In genomic region chr2:112259241-112259962, GRCm38 (mm10) we compare ENCODE assay signal across 16 mouse cellular contexts. TPM values are rescaled to one million over a fixed set of nuclear protein-coding genes. Genes with fewer than 3 reads are reported as not detected.
DNase-seq lines count a peak whose midpoint lies in the region; ATAC-seq and TF ChIP-seq lines count a peak whose summit lies in the region.
"Had no signal": no experiment of that assay in that cellular context is flagged by ENCODE, and none has a peak within 500 bp of the region (broad histone marks: within the 10 kb centered on the region; RNA-seq: fewer than 3 reads in every experiment).

Gene Nutm1 (minus strand): TSS chr2:112259291.

- no peak within 1 kb of the TSS for H3K9ac ChIP-seq in heart, adult 2 months (ENCODE audit: low read depth, low read length)
- no peak within 1 kb of the TSS for H3K9ac ChIP-seq in heart, embryonic 12.5 days
- no peak within 1 kb of the TSS for H3K9ac ChIP-seq in forebrain, embryonic 13.5 days
- H3K9ac ChIP-seq: forebrain, embryonic 12.5 days; liver, embryonic 13.5 days; stomach, embryonic 15.5 days had no signal

- no peak for TF ChIP-seq POLR2A in heart, adult 2 months (IDR thresholded peaks at IDR 0.05; ENCODE audit: insufficient read depth, low read depth, low read length)
- no peak for TF ChIP-seq POLR2A in cortical plate, adult 2 months (IDR thresholded peaks at IDR 0.05; ENCODE audit: extremely low read depth, insufficient read depth, low read length)
- no peak for TF ChIP-seq POLR2A in small intestine, adult 2 months (IDR thresholded peaks at IDR 0.05; ENCODE audit: low read depth, low read length)

- no peak within 1 kb of the TSS for H3K27ac ChIP-seq in heart, adult 2 months
- no peak within 1 kb of the TSS for H3K27ac ChIP-seq in heart, embryonic 12.5 days (ENCODE audit: poor library complexity, severe bottlenecking)
- H3K27ac ChIP-seq in cortical plate, adult 2 months (ENCODE audit: insufficient read depth, low read length) = no peak within 1 kb of the TSS
- H3K27ac ChIP-seq in small intestine, adult 2 months (ENCODE audit: insufficient read depth, low read depth, low read length) = no peak within 1 kb of the TSS
- H3K27ac ChIP-seq in forebrain, embryonic 13.5 days = no peak within 1 kb of the TSS
- H3K27ac ChIP-seq: forebrain, embryonic 12.5 days; liver, embryonic 13.5 days; stomach, embryonic 15.5 days had no signal

- ATAC-seq in heart, embryonic 12.5 days (ENCODE audit: insufficient number of reproducible peaks, low FRiP score) = no peak
- ATAC-seq in forebrain, embryonic 13.5 days = no peak

- H3K4me3 ChIP-seq in heart, adult 2 months = no peak within 1 kb of the TSS
- no peak within 1 kb of the TSS for H3K4me3 ChIP-seq in heart, embryonic 12.5 days
- H3K4me3 ChIP-seq in cortical plate, adult 2 months (ENCODE audit: insufficient read depth, low read length) = no peak within 1 kb of the TSS
- no peak within 1 kb of the TSS for H3K4me3 ChIP-seq in small intestine, adult 2 months (ENCODE audit: low read depth, low read length)
- H3K4me3 ChIP-seq in forebrain, embryonic 13.5 days = no peak within 1 kb of the TSS
- H3K4me3 ChIP-seq: forebrain, embryonic 12.5 days; liver, embryonic 13.5 days; stomach, embryonic 15.5 days had no signal

- H3K27me3 ChIP-seq in heart, adult 2 months (ENCODE audit: control insufficient read depth, insufficient read depth, low read length) = no peaks in the 10 kb centered on the region
- H3K27me3 ChIP-seq in heart, embryonic 12.5 days (replicated peaks) = no peaks in the 10 kb centered on the region
- H3K27me3 ChIP-seq in small intestine, adult 2 months (ENCODE audit: control insufficient read depth, insufficient read depth, low read length) = no peaks in the 10 kb centered on the region
- H3K27me3 ChIP-seq in forebrain, embryonic 13.5 days = no peaks in the 10 kb centered on the region
- H3K27me3 ChIP-seq: forebrain, embryonic 12.5 days; liver, embryonic 13.5 days; stomach, embryonic 15.5 days had no signal

- no peaks in the 10 kb centered on the region for H3K36me3 ChIP-seq in heart, adult 2 months (ENCODE audit: control insufficient read depth, insufficient read depth, low read length)
- no peaks in the 10 kb centered on the region for H3K36me3 ChIP-seq in heart, embryonic 12.5 days
- no peaks in the 10 kb centered on the region for H3K36me3 ChIP-seq in small intestine, adult 2 months (ENCODE audit: control insufficient read depth, insufficient read depth, low read length)
- H3K36me3 ChIP-seq in forebrain, embryonic 13.5 days (ENCODE audit: poor library complexity, severe bottlenecking) = no peaks in the 10 kb centered on the region
- H3K36me3 ChIP-seq: forebrain, embryonic 12.5 days; liver, embryonic 13.5 days; stomach, embryonic 15.5 days had no signal

- no peak for TF ChIP-seq EP300 in heart, adult 2 months (IDR thresholded peaks at IDR 0.05; ENCODE audit: insufficient read depth, low read depth, low read length)

- no peaks in the 10 kb centered on the region; the same call in 1 of the 2 replicates for H3K4me1 ChIP-seq in heart, adult 2 months (ENCODE audit: control insufficient read depth, insufficient read depth, low read length)
- peaks cover 15% of the 10 kb centered on the region for H3K4me1 ChIP-seq in heart, embryonic 12.5 days (replicated peaks)
- H3K4me1 ChIP-seq in cortical plate, adult 2 months (ENCODE audit: control insufficient read depth, insufficient read depth, low read length) = no peaks in the 10 kb centered on the region; the same call in 1 of the 2 replicates
- H3K4me1 ChIP-seq in small intestine, adult 2 months (ENCODE audit: control insufficient read depth, insufficient read depth, insufficient read length, low read length) = peaks cover 10% of the 10 kb centered on the region
- peaks cover 13% of the 10 kb centered on the region for H3K4me1 ChIP-seq in forebrain, embryonic 13.5 days

- peak; percentile 25; the same call in 1 of the 2 replicates for TF ChIP-seq CTCF in heart, adult 2 months (IDR thresholded peaks at IDR 0.05)
- TF ChIP-seq CTCF in cortical plate, adult 2 months (IDR thresholded peaks at IDR 0.05; ENCODE audit: extremely low read depth, insufficient read depth, low read length) = peak; percentile 42; the same call in 1 of the 2 replicates
- peak; percentile 54; the same call in 1 of the 2 replicates for TF ChIP-seq CTCF in small intestine, adult 2 months (IDR thresholded peaks at IDR 0.05; ENCODE audit: extremely low read depth, insufficient read length, insufficient replicate concordance, low read depth, low read length)

- WGBS in heart, adult 2 months = 60% methylated on average over 10 of the region's 10 CpGs
- WGBS in heart, embryonic 12.5 days = 67% methylated on average over 10 of the region's 10 CpGs
- WGBS in small intestine, adult 2 months = 45% methylated on average over 10 of the region's 10 CpGs
- WGBS in forebrain, embryonic 13.5 days = 72% methylated on average over 10 of the region's 10 CpGs

- H3K4me2 ChIP-seq in heart, embryonic 12.5 days = no peak within 1 kb of the TSS
- H3K4me2 ChIP-seq in forebrain, embryonic 13.5 days = no peak within 1 kb of the TSS
- H3K4me2 ChIP-seq: forebrain, embryonic 12.5 days; liver, embryonic 13.5 days; stomach, embryonic 15.5 days had no signal

- peak in 1 of 2 experiments; percentile 27 for DNase-seq in heart, adult 2 months
- DNase-seq in ovary, postnatal 36 days (ENCODE audit: low spot score) = peak; percentile 29
- no peak for DNase-seq in ovary, postnatal 10 days (ENCODE audit: low spot score)
- no peak for DNase-seq in thymus, postnatal 4 days
- DNase-seq: adrenal gland, postnatal 10 days; cerebellum, postnatal 10 days; liver, embryonic 13.5 days had no signal

- H3K79me2 ChIP-seq in heart, adult 2 months (replicated peaks; ENCODE audit: control insufficient read depth, insufficient read depth, low read length) = no peaks in the 10 kb centered on the region

- intact Hi-C loops in heart, adult 2 months (cut with DNase I) = loop anchor here (5.0 kb wide), 1 partner anchor 62 kb away; no protein-coding TSS in a partner anchor

- H3K9me3 ChIP-seq in heart, embryonic 12.5 days (replicated peaks) = no peaks in the 10 kb centered on the region
- H3K9me3 ChIP-seq in forebrain, embryonic 13.5 days (replicated peaks) = no peaks in the 10 kb centered on the region
- H3K9me3 ChIP-seq: forebrain, embryonic 12.5 days; liver, embryonic 13.5 days; stomach, embryonic 15.5 days had no signal

RNA-seq across cellular contexts. Expression of gene Nutm1, which starts in this region (rescaled TPM):
- not detected for total RNA-seq in heart, adult 2 months (2021)
- polyA plus RNA-seq in heart, adult 2 months (2012; rRNA removed) = not detected in 2 replicates
- polyA plus RNA-seq in heart, embryonic 12.5 days (2016; fragmentation: Nextera tagmentation; extraction: Ambion mirVana) = not detected in 2 replicates
- polyA plus RNA-seq in cortical plate, adult 2 months (2012; rRNA removed) = 0.08 and 0.10 TPM in 2 replicates
- polyA plus RNA-seq in small intestine, adult 2 months (2012; rRNA removed) = not detected in 2 replicates
- polyA plus RNA-seq in forebrain, embryonic 13.5 days (2015; fragmentation: Nextera tagmentation; extraction: Ambion mirVana) = not detected in 2 replicates
- total RNA-seq: adrenal gland, postnatal 10 days; layer of hippocampus, postnatal 14 days had no signal
- polyA plus RNA-seq: forebrain, embryonic 12.5 days; heart, embryonic 14.5 days; intestine, embryonic 14.5 days; liver, embryonic 13.5 days had no signal
